Mouse (Mus musculus): ENCODE results near the gene Srpk2. TPM values are rescaled to one million over a fixed set of nuclear protein-coding genes. Genes with fewer than 3 reads are reported as not detected.
"Not testable (repeated sequence)": the region's sequence is repeated elsewhere in the genome, so short reads cannot be mapped to it uniquely, and the experiment has no call there.

Srpk2 gene
- polyA plus RNA-seq, 1 experiment from 2014 or later, result 101 TPM

GRCm38 (mm10) chr5:23652326-23652725, 32.1 kb downstream of the Srpk2 start:
- H3K27ac ChIP-seq (ENCODE audit: low read length), result no peak overlapping the region
- no peak overlapping the region for H3K4me3 ChIP-seq (replicated peaks; ENCODE audit: low read length)
- no peaks in the 10 kb centered on the region for H3K27me3 ChIP-seq (replicated peaks; ENCODE audit: control insufficient read depth, insufficient read depth, low read length)
- no peak for ATAC-seq
- H3K36me3 ChIP-seq (ENCODE audit: control insufficient read depth, insufficient read depth), result no peaks in the 10 kb centered on the region
- H3K4me1 ChIP-seq (replicated peaks; ENCODE audit: control insufficient read depth, insufficient read depth, low read length), result no peaks in the 10 kb centered on the region; the same call in 1 of the 2 replicates
- no peak overlapping the region for H3K9ac ChIP-seq (replicated peaks; ENCODE audit: low read depth, low read length)
- no peaks in the 10 kb centered on the region for H3K9me3 ChIP-seq (ENCODE audit: control insufficient read depth, low read length)
- WGBS, result 83% methylated on average over 7 of the region's 7 CpGs
- no peak overlapping the region for H3K4me2 ChIP-seq (ENCODE audit: low read length)

- Histone ChIP-seq H3K4me3 (replicated peaks; ENCODE audit: low read length) (no peak overlapping the region), H3K36me3 (ENCODE audit: control insufficient read depth, insufficient read depth) (no peaks in the 10 kb centered on the region), H3K27me3 (replicated peaks; ENCODE audit: control insufficient read depth, insufficient read depth, low read length) (no peaks in the 10 kb centered on the region), H3K4me2 (ENCODE audit: low read length) (no peak overlapping the region), H3K4me1 (replicated peaks; ENCODE audit: control insufficient read depth, insufficient read depth, low read length) (no peaks in the 10 kb centered on the region; the same call in 1 of the 2 replicates), H3K27ac (ENCODE audit: low read length) (no peak overlapping the region), H3K9me3 (ENCODE audit: control insufficient read depth, low read length) (no peaks in the 10 kb centered on the region), H3K9ac (replicated peaks; ENCODE audit: low read depth, low read length) (no peak overlapping the region)
- 92% methylated on average over 3 of the region's 3 CpGs for WGBS
- no peak for ATAC-seq
These were observed 32.6 kb downstream of the Srpk2 start for GRCm38 (mm10) chr5:23651786-23652185.

GRCm38 (mm10) chr5:23650504-23650903, 33.9 kb downstream of the Srpk2 start:
- no peak overlapping the region for H3K4me3 ChIP-seq (replicated peaks; ENCODE audit: low read length)
- WGBS, result 78% methylated on average over 3 of the region's 3 CpGs
- ATAC-seq, result no peak

GRCm38 (mm10) chr5:23649246-23649645, 35.2 kb downstream of the Srpk2 start:
- Histone ChIP-seq H3K4me2 (ENCODE audit: low read length) (no peak overlapping the region), H3K27me3 (replicated peaks; ENCODE audit: control insufficient read depth, insufficient read depth, low read length) (no peaks in the 10 kb centered on the region), H3K36me3 (ENCODE audit: control insufficient read depth, insufficient read depth) (no peaks in the 10 kb centered on the region), H3K27ac (ENCODE audit: low read length) (no peak overlapping the region), H3K4me3 (replicated peaks; ENCODE audit: low read length) (no peak overlapping the region), H3K9me3 (ENCODE audit: control insufficient read depth, low read length) (no peaks in the 10 kb centered on the region), H3K4me1 (replicated peaks; ENCODE audit: control insufficient read depth, insufficient read depth, low read length) (no peaks in the 10 kb centered on the region), H3K9ac (replicated peaks; ENCODE audit: low read depth, low read length) (no peak overlapping the region)
- 92% methylated on average over 2 of the region's 2 CpGs for WGBS
- no peak for ATAC-seq

More at GRCm38 (mm10) chr5:23650504-23650903, 33.9 kb downstream of the Srpk2 start:
- H3K4me1 ChIP-seq (replicated peaks; ENCODE audit: control insufficient read depth, insufficient read depth, low read length), result no peaks in the 10 kb centered on the region; the same call in 1 of the 2 replicates
- H3K9ac ChIP-seq (replicated peaks; ENCODE audit: low read depth, low read length), result no peak overlapping the region
- no peaks in the 10 kb centered on the region for H3K9me3 ChIP-seq (ENCODE audit: control insufficient read depth, low read length)
- no peak overlapping the region for H3K27ac ChIP-seq (ENCODE audit: low read length)
- H3K4me2 ChIP-seq (ENCODE audit: low read length), result no peak overlapping the region
- no peaks in the 10 kb centered on the region for H3K27me3 ChIP-seq (replicated peaks; ENCODE audit: control insufficient read depth, insufficient read depth, low read length)
- H3K36me3 ChIP-seq (ENCODE audit: control insufficient read depth, insufficient read depth), result no peaks in the 10 kb centered on the region

- H3K4me2 ChIP-seq (ENCODE audit: low read length), result no peak overlapping the region
- ATAC-seq, result no peak
- H3K27ac ChIP-seq (ENCODE audit: low read length), result no peak overlapping the region
- no peaks in the 10 kb centered on the region for H3K9me3 ChIP-seq (ENCODE audit: control insufficient read depth, low read length)
- no peaks in the 10 kb centered on the region for H3K27me3 ChIP-seq (replicated peaks; ENCODE audit: control insufficient read depth, insufficient read depth, low read length)
- no peaks in the 10 kb centered on the region for H3K36me3 ChIP-seq (ENCODE audit: control insufficient read depth, insufficient read depth)
- no peak overlapping the region for H3K4me3 ChIP-seq (replicated peaks; ENCODE audit: low read length)
- WGBS, result 72% methylated on average over 3 of the region's 3 CpGs
- no peaks in the 10 kb centered on the region for H3K4me1 ChIP-seq (replicated peaks; ENCODE audit: control insufficient read depth, insufficient read depth, low read length)
- no peak overlapping the region for H3K9ac ChIP-seq (replicated peaks; ENCODE audit: low read depth, low read length)
These were observed 38.7 kb downstream of the Srpk2 start for GRCm38 (mm10) chr5:23645671-23646070.

GRCm38 (mm10) chr5:23639193-23639592, 45.2 kb downstream of the Srpk2 start:
- H3K27ac ChIP-seq (ENCODE audit: low read length); H3K4me2 ChIP-seq (ENCODE audit: low read length); H3K4me3 ChIP-seq (replicated peaks; ENCODE audit: low read length); H3K4me1 ChIP-seq (replicated peaks; ENCODE audit: control insufficient read depth, insufficient read depth, low read length); H3K27me3 ChIP-seq (replicated peaks; ENCODE audit: control insufficient read depth, insufficient read depth, low read length); H3K9ac ChIP-seq (replicated peaks; ENCODE audit: low read depth, low read length); H3K9me3 ChIP-seq (ENCODE audit: control insufficient read depth, low read length); H3K36me3 ChIP-seq (ENCODE audit: control insufficient read depth, insufficient read depth); ATAC-seq: not testable (repeated sequence)

- Histone ChIP-seq H3K4me1 (replicated peaks; ENCODE audit: control insufficient read depth, insufficient read depth, low read length) (no peaks in the 10 kb centered on the region), H3K9me3 (ENCODE audit: control insufficient read depth, low read length) (no peaks in the 10 kb centered on the region), H3K36me3 (ENCODE audit: control insufficient read depth, insufficient read depth) (no peaks in the 10 kb centered on the region), H3K27ac (ENCODE audit: low read length) (no peak overlapping the region), H3K4me3 (replicated peaks; ENCODE audit: low read length) (no peak overlapping the region), H3K9ac (replicated peaks; ENCODE audit: low read depth, low read length) (no peak overlapping the region), H3K4me2 (ENCODE audit: low read length) (no peak overlapping the region), H3K27me3 (replicated peaks; ENCODE audit: control insufficient read depth, insufficient read depth, low read length) (no peaks in the 10 kb centered on the region)
- WGBS, result 95% methylated on average over 4 of the region's 4 CpGs
- no peak for ATAC-seq
These were observed 46.4 kb downstream of the Srpk2 start for GRCm38 (mm10) chr5:23638023-23638422.

GRCm38 (mm10) chr5:23637337-23637736, 47.1 kb downstream of the Srpk2 start:
- no peak overlapping the region for H3K27ac ChIP-seq (ENCODE audit: low read length)
- 98% methylated on average over 8 of the region's 8 CpGs for WGBS
- no peaks in the 10 kb centered on the region for H3K9me3 ChIP-seq (ENCODE audit: control insufficient read depth, low read length)
- ATAC-seq, result no peak
- no peaks in the 10 kb centered on the region for H3K4me1 ChIP-seq (replicated peaks; ENCODE audit: control insufficient read depth, insufficient read depth, low read length)
- no peak overlapping the region for H3K4me3 ChIP-seq (replicated peaks; ENCODE audit: low read length)
- H3K9ac ChIP-seq (replicated peaks; ENCODE audit: low read depth, low read length), result no peak overlapping the region
- no peak overlapping the region for H3K4me2 ChIP-seq (ENCODE audit: low read length)
- H3K36me3 ChIP-seq (ENCODE audit: control insufficient read depth, insufficient read depth), result no peaks in the 10 kb centered on the region
- no peaks in the 10 kb centered on the region for H3K27me3 ChIP-seq (replicated peaks; ENCODE audit: control insufficient read depth, insufficient read depth, low read length)

- no peaks in the 10 kb centered on the region for H3K36me3 ChIP-seq (ENCODE audit: control insufficient read depth, insufficient read depth)
- no peak for ATAC-seq
- H3K4me2 ChIP-seq (ENCODE audit: low read length), result no peak overlapping the region
- 79% methylated on average over 1 of the region's 1 CpGs for whole genome bisulfite sequencing
- no peak overlapping the region for H3K9ac ChIP-seq (replicated peaks; ENCODE audit: low read depth, low read length)
- no peaks in the 10 kb centered on the region for H3K4me1 ChIP-seq (replicated peaks; ENCODE audit: control insufficient read depth, insufficient read depth, low read length)
- H3K9me3 ChIP-seq (ENCODE audit: control insufficient read depth, low read length), result no peaks in the 10 kb centered on the region
- no peak overlapping the region for H3K27ac ChIP-seq (ENCODE audit: low read length)
- no peaks in the 10 kb centered on the region for H3K27me3 ChIP-seq (replicated peaks; ENCODE audit: control insufficient read depth, insufficient read depth, low read length)
- no peak overlapping the region for H3K4me3 ChIP-seq (replicated peaks; ENCODE audit: low read length)
These were observed 52.9 kb downstream of the Srpk2 start for GRCm38 (mm10) chr5:23631490-23631889.

- no peaks in the 10 kb centered on the region for H3K4me1 ChIP-seq (replicated peaks; ENCODE audit: control insufficient read depth, insufficient read depth, low read length)
- no peak overlapping the region for H3K9ac ChIP-seq (replicated peaks; ENCODE audit: low read depth, low read length)
- no peaks in the 10 kb centered on the region for H3K9me3 ChIP-seq (ENCODE audit: control insufficient read depth, low read length)
- no peak overlapping the region for H3K4me2 ChIP-seq (ENCODE audit: low read length)
- no peaks in the 10 kb centered on the region for H3K36me3 ChIP-seq (ENCODE audit: control insufficient read depth, insufficient read depth)
- no peaks in the 10 kb centered on the region for H3K27me3 ChIP-seq (replicated peaks; ENCODE audit: control insufficient read depth, insufficient read depth, low read length)
- no peak overlapping the region for H3K27ac ChIP-seq (ENCODE audit: low read length)
- 91% methylated on average over 5 of the region's 5 CpGs for WGBS
- no peak overlapping the region for H3K4me3 ChIP-seq (replicated peaks; ENCODE audit: low read length)
- no peak for ATAC-seq
These were observed 57.2 kb downstream of the Srpk2 start for GRCm38 (mm10) chr5:23627221-23627620.
